Comparison of ENCODE assay signal across 8 mouse cellular contexts in genomic region chr16:97417896-97418542, GRCm38 (mm10). TPM values are rescaled to one million over a fixed set of nuclear protein-coding genes. Genes with fewer than 3 reads are reported as not detected.
A peak's percentile ranks its signal among the peaks of the same experiment; 100 is the strongest.
DNase-seq lines count a peak whose midpoint lies in the region; ATAC-seq and TF ChIP-seq lines count a peak whose summit lies in the region.

No protein-coding gene starts in this region.

- intact Hi-C loops in heart, adult 2 months (cut with DNase I), result loop anchor here (5.0 kb wide), 2 partner anchors 61 to 106 kb away; partner anchors contain the start of gene Bace2

- peak; percentile 43 for ATAC-seq in liver, embryonic 13.5 days (ENCODE audit: low read depth)

- peak; percentile 70 for TF ChIP-seq CTCF in heart, adult 2 months (IDR thresholded peaks at IDR 0.05)

- no peak for TF ChIP-seq EP300 in heart, adult 2 months (IDR thresholded peaks at IDR 0.05; ENCODE audit: insufficient read depth, low read depth, low read length)

- H3K9ac ChIP-seq in heart, adult 2 months (ENCODE audit: low read depth, low read length), result no peak overlapping the region
- H3K9ac ChIP-seq in liver, embryonic 13.5 days, result no peak overlapping the region

- DNase-seq in right cerebral cortex, postnatal 14 days, result peak; percentile 59
- no peak for DNase-seq in right cerebral cortex, postnatal 36 days (ENCODE audit: low spot score in 2 of 2)
- DNase-seq in embryonic facial prominence, embryonic 10.5 days (ENCODE audit: low spot score), result peak; percentile 75
- DNase-seq in heart, adult 2 months, result peak; percentile 44 to 49
- DNase-seq in kidney, adult 11 months, result peak; percentile 38
- DNase-seq in liver, embryonic 13.5 days, result peak; percentile 4
- peak; percentile 57 for DNase-seq in neural tube, embryonic 10.5 days (ENCODE audit: extremely low spot score, low spot score)
- peak; percentile 14 for DNase-seq in urinary bladder, postnatal 10 days (ENCODE audit: low spot score)

- H3K79me2 ChIP-seq in heart, adult 2 months (replicated peaks; ENCODE audit: control insufficient read depth, insufficient read depth, low read length), result no peaks in the 10 kb centered on the region

- no peaks in the 10 kb centered on the region; the same call in 1 of the 2 replicates for H3K27me3 ChIP-seq in embryonic facial prominence, embryonic 10.5 days (replicated peaks; ENCODE audit: low read depth, poor library complexity, severe bottlenecking)
- no peaks in the 10 kb centered on the region for H3K27me3 ChIP-seq in heart, adult 2 months (ENCODE audit: control insufficient read depth, insufficient read depth, low read length)
- no peaks in the 10 kb centered on the region for H3K27me3 ChIP-seq in liver, embryonic 13.5 days

- WGBS in embryonic facial prominence, embryonic 10.5 days, result 21% methylated on average over 4 of the region's 4 CpGs
- WGBS in heart, adult 2 months, result 26% methylated on average over 4 of the region's 4 CpGs
- 4% methylated on average over 4 of the region's 4 CpGs for WGBS in liver, embryonic 13.5 days (ENCODE audit: insufficient replicate concordance)

- TF ChIP-seq POLR2A in heart, adult 2 months (IDR thresholded peaks at IDR 0.05; ENCODE audit: insufficient read depth, low read depth, low read length), result no peak

- H3K4me1 ChIP-seq in embryonic facial prominence, embryonic 10.5 days, result no peaks in the 10 kb centered on the region
- H3K4me1 ChIP-seq in heart, adult 2 months (ENCODE audit: control insufficient read depth, insufficient read depth, low read length), result no peaks in the 10 kb centered on the region
- H3K4me1 ChIP-seq in liver, embryonic 13.5 days (replicated peaks), result peaks cover 7% of the 10 kb centered on the region; the same call in 1 of the 2 replicates

- no peak overlapping the region for H3K4me2 ChIP-seq in liver, embryonic 13.5 days

- H3K27ac ChIP-seq in embryonic facial prominence, embryonic 10.5 days (replicated peaks), result no peak overlapping the region
- H3K27ac ChIP-seq in heart, adult 2 months, result no peak overlapping the region
- no peak overlapping the region for H3K27ac ChIP-seq in liver, embryonic 13.5 days

- no peak overlapping the region for H3K4me3 ChIP-seq in embryonic facial prominence, embryonic 10.5 days
- no peak overlapping the region for H3K4me3 ChIP-seq in heart, adult 2 months
- H3K4me3 ChIP-seq in liver, embryonic 13.5 days (replicated peaks), result no peak overlapping the region

- H3K36me3 ChIP-seq in embryonic facial prominence, embryonic 10.5 days (replicated peaks), result no peaks in the 10 kb centered on the region
- no peaks in the 10 kb centered on the region for H3K36me3 ChIP-seq in heart, adult 2 months (ENCODE audit: control insufficient read depth, insufficient read depth, low read length)
- no peaks in the 10 kb centered on the region for H3K36me3 ChIP-seq in liver, embryonic 13.5 days

- no peaks in the 10 kb centered on the region for H3K9me3 ChIP-seq in embryonic facial prominence, embryonic 10.5 days
- H3K9me3 ChIP-seq in liver, embryonic 13.5 days (replicated peaks), result no peaks in the 10 kb centered on the region

RNA-seq across cellular contexts. Expression of gene Mx1, which starts 44.7 kb away (rescaled TPM):
- not detected in 2 replicates for polyA plus RNA-seq in embryonic facial prominence, embryonic 10.5 days (2016; fragmentation: Nextera tagmentation; extraction: Ambion mirVana)
- total RNA-seq in heart, adult 2 months (2021), result 1 to 10 TPM; 1.7 to 2.1 TPM
- 0.44 and 0.59 TPM in 2 replicates for polyA plus RNA-seq in heart, adult 2 months (2012; rRNA removed)
- 0.25 and 0.67 TPM in 2 replicates for polyA plus RNA-seq in liver, embryonic 13.5 days (2015; fragmentation: Nextera tagmentation; extraction: Ambion mirVana)

Comparison
In these comparisons a context has a peak if more than half of its experiments do, and no peak if none do; other contexts are left out.
1. DNase-seq: peak in right cerebral cortex, postnatal 14 days (single experiment), embryonic facial prominence, embryonic 10.5 days (single experiment), heart, adult 2 months (2 of 2), kidney, adult 11 months (single experiment), liver, embryonic 13.5 days (single experiment), neural tube, embryonic 10.5 days (single experiment) and urinary bladder, postnatal 10 days (single experiment); none in right cerebral cortex, postnatal 36 days (0 of 2).